Mouse (Mus musculus) heart, adult 2 months (tissue): ENCODE results near the gene Pnp2. TPM values are rescaled to one million over a fixed set of nuclear protein-coding genes. Genes with fewer than 3 reads are reported as not detected.
"Not testable (repeated sequence)": the region's sequence is repeated elsewhere in the genome, so short reads cannot be mapped to it uniquely, and the experiment has no call there.

ENCODE experiments used
- DNase-seq, 2 experiments: peaks; one replicate each; pipeline ENCODE4 v3.0.0; 2021
- H3K27ac ChIP-seq: fragments of 200-600 bp; 2 replicates; pipeline ENCODE4 v1.8.1; 2022
- H3K27me3 ChIP-seq: fragments of 200-500 bp; 2 replicates; pipeline ENCODE4 v1.6.1; 2012; ENCODE audit warnings: mild to moderate bottlenecking, low read length, inconsistent platforms, mixed read lengths; ENCODE audit not compliant: control insufficient read depth, insufficient read depth
- H3K36me3 ChIP-seq: fragments of 200-500 bp; 2 replicates; pipeline ENCODE4 v1.6.1; 2012; ENCODE audit warnings: low read length, inconsistent platforms; ENCODE audit not compliant: control insufficient read depth, insufficient read depth
- H3K4me1 ChIP-seq: fragments of 200-500 bp; 2 replicates; pipeline ENCODE4 v1.6.1; 2011; ENCODE audit warnings: low read length; ENCODE audit not compliant: control insufficient read depth, insufficient read depth
- H3K4me3 ChIP-seq: fragments of 200-600 bp; 2 replicates; pipeline ENCODE4 v1.8.1; 2022
- H3K79me2 ChIP-seq: fragments of 200-500 bp; replicated peaks from 2 replicates; pipeline ENCODE4 v1.6.1; 2012; ENCODE audit warnings: mild to moderate bottlenecking, inconsistent platforms, low read length, moderate library complexity, mixed read lengths; ENCODE audit not compliant: control insufficient read depth, insufficient read depth
- H3K9ac ChIP-seq: fragments of 200-500 bp; 2 replicates; pipeline ENCODE4 v1.6.1; 2012; ENCODE audit warnings: low read depth, mild to moderate bottlenecking, control low read depth, inconsistent platforms, low read length, mixed read lengths
- CTCF ChIP-seq: fragments of 200-600 bp; IDR thresholded peaks from 2 replicates; pipeline ENCODE4 v1.8.1; 2022; ENCODE audit warnings: antibody characterized with exemption, mild to moderate bottlenecking, moderate library complexity
- EP300 ChIP-seq: fragments of 200-500 bp; IDR thresholded peaks from 2 replicates; pipeline ENCODE4 v1.6.1; 2011; ENCODE audit warnings: low read depth, low read length, control low read depth; ENCODE audit not compliant: insufficient read depth
- POLR2A ChIP-seq: fragments of 200-500 bp; IDR thresholded peaks from 2 replicates; pipeline ENCODE4 v1.6.1; 2011; ENCODE audit warnings: mild to moderate bottlenecking, low read depth, low read length, control low read depth; ENCODE audit not compliant: insufficient read depth
- WGBS: fragments of 180-500 bp; shearing (Covaris S2); methylation state at CpG from one replicate; pipeline ENCODE4 v1.1.7; 2018; 5-methylcytosine and 5-hydroxymethylcytosine counted together
- intact Hi-C: fragments of 180-260 bp; cut with DNase I; formaldehyde crosslinking; loops from one replicate; pipeline ENCODE4 v1.15.1; 2025
- polyA plus RNA-seq: library from polyadenylated mRNA; depleted of rRNA; stranded (reverse); fragments of >200 nt; gene quantifications from 2 replicates; pipeline ENCODE4 v1.2.3, GENCODE M21; 2012
- total RNA-seq, 2 experiments: library from RNA; stranded (reverse); gene quantifications; 2 replicates each; pipeline ENCODE4 v1.2.3; 2021

The Pnp2 gene
- total and polyA plus RNA-seq, 3 experiments: 0.52 to 1.1 (median 0.75) TPM

DNA sequence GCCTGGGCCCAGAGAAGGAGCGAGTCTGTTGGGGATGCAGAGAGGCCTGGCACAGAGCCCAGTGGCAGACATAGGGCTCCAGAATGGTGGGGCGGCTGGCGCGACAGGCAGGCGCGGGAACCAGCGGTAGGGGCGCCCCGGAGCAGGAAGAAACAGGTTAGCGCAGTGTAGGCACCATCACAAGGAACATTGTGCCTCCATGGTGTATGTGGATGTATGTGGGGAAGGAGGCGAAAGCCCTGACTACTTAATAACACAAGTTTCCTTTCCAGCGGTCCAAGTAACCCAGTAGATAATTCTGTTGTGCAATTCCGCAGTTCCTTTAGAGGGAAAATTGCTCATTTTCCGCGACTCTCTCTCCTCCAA lies 11.1 kb upstream of the Pnp2 start:
- 1% methylated on average over 15 of the region's 15 CpGs for WGBS
- not testable (repeated sequence) for H3K36me3 ChIP-seq, H3K27me3 ChIP-seq, H3K79me2 ChIP-seq, DNase-seq, H3K4me1 ChIP-seq
- peak overlapping the region; percentile 59 for H3K9ac ChIP-seq
- intact Hi-C loops: loop anchor here (1.0 to 2.0 kb wide), 2 partner anchors 14 to 119 kb away; partner anchors contain the start of genes Pip4p1 and Pnp
- peak overlapping the region; percentile 88 for H3K27ac ChIP-seq
- peak overlapping the region; percentile 56 for H3K4me3 ChIP-seq
- TF ChIP-seq CTCF: peak; percentile 61

DNA sequence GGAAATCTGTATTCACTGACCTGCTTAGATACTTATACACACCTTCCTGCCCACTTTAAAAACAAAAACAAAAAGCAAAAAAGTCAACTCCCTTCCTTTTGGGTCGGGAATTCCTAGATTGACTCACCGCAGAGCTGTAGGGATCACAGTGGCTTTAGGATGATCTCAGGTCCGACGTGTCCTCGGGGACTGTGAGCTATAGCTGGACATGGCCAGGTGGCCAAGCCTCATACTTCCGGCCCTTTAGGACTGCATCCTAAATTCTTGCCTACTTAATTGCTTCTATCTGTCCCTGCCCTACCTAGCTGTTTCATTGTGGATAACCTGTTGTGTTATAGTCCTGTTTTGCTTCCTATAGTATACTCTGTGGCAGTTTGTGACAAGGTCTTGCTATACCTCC lies 10.7 kb upstream of the Pnp2 start:
- not testable (repeated sequence) for H3K36me3 ChIP-seq, H3K4me1 ChIP-seq, H3K79me2 ChIP-seq, DNase-seq, H3K27me3 ChIP-seq
- intact Hi-C loops: loop anchor here (2.0 kb wide), 1 partner anchor 14 kb away; the partner anchor contains the start of genes Pip4p1 and Pnp
- Histone ChIP-seq H3K27ac (peak overlapping the region; percentile 88), H3K9ac (peak overlapping the region; percentile 71), H3K4me3 (peak overlapping the region; percentile 56)
- 15% methylated on average over 6 of the region's 6 CpGs for WGBS

DNA sequence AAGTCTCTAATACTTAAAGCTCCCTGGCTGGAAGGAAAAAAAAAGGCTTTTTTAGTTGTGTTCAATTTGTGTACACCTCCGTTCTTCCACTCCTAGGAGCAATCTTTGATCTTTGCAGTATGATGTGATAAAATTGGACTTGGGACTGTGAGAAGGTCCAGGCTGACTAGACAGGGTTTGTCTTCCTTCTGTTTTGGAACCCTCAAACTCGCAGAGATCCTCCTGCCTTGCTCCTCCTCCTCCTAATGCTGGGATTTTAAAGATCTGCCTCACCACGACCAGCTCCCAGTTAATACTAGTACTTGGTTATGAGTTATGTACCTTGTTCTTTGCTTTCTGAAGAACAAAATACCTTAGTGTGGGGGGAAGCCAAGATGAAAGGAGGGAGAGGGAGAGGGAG lies 10.3 kb upstream of the Pnp2 start:
- H3K4me1 ChIP-seq, H3K27me3 ChIP-seq, H3K36me3 ChIP-seq, H3K9ac ChIP-seq, DNase-seq, H3K79me2 ChIP-seq: not testable (repeated sequence)
- 29% methylated on average over 3 of the region's 3 CpGs for WGBS
- Histone ChIP-seq H3K4me3 (peak overlapping the region; percentile 56), H3K27ac (peak overlapping the region; percentile 88)
- intact Hi-C loops: loop anchor here (2.0 kb wide), 1 partner anchor 15 kb away; the partner anchor contains the start of genes Pip4p1 and Pnp

DNA sequence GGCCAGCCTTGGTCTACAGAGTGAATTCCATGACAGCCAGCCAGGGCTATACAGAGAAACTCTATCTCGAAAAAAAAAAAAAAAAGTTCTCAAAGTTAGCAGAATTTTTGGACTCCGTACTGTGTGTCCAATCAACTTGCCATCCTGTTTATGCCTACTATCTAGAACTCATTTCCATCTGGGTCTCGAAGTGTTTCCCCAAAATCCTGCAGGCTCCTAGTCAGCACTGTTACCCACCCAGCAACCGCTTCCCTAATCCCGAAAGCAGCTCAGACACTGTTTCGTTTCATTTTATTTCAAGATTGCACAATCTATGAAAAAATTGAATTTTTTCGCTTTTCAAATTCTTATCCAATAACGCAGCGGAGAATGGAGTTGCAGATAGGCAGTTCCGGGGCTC lies 305 bp upstream of the Pnp2 start:
- DNase-seq: peak in 1 of 2 experiments; percentile 12
- no peaks in the 10 kb centered on the region; the same call in 1 of the 2 replicates for H3K4me1 ChIP-seq
- H3K79me2 ChIP-seq: no peaks in the 10 kb centered on the region
- no peak overlapping the region for H3K4me3 ChIP-seq
- H3K36me3 ChIP-seq: no peaks in the 10 kb centered on the region
- no peaks in the 10 kb centered on the region for H3K27me3 ChIP-seq
- TF ChIP-seq POLR2A (no peak), EP300 (no peak), CTCF (no peak)
- intact Hi-C loops: loop anchor here (5.0 kb wide), 1 partner anchor 107 kb away; no protein-coding TSS in a partner anchor
- WGBS: 79% methylated on average over 10 of the region's 10 CpGs
- H3K9ac ChIP-seq: no peak overlapping the region
- H3K27ac ChIP-seq: no peak overlapping the region; the same call in 1 of the 2 replicates

DNA sequence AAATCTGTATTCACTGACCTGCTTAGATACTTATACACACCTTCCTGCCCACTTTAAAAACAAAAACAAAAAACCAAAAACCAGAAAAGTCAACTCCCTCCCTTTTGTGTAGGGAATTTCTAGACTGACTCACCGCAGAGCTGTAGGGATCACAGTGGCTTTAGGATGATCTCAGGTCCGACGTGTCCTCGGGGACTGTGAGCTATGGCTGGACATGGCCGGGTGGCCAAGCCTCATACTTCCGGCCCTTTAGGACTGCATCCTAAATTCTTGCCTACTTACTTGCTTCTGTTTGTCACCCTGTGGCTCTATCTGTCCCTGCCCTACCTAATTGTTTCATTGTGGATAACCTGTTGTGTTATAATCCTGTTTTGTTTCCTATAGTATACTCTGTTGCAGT lies 932 bp downstream of the Pnp2 start:
- H3K79me2 ChIP-seq, H3K27ac ChIP-seq, DNase-seq, H3K36me3 ChIP-seq, H3K27me3 ChIP-seq, H3K4me1 ChIP-seq, H3K4me3 ChIP-seq, H3K9ac ChIP-seq: not testable (repeated sequence)
- WGBS: 74% methylated on average over 6 of the region's 6 CpGs
- intact Hi-C loops: loop anchor here (5.0 kb wide), 1 partner anchor 106 kb away; no protein-coding TSS in a partner anchor

DNA sequence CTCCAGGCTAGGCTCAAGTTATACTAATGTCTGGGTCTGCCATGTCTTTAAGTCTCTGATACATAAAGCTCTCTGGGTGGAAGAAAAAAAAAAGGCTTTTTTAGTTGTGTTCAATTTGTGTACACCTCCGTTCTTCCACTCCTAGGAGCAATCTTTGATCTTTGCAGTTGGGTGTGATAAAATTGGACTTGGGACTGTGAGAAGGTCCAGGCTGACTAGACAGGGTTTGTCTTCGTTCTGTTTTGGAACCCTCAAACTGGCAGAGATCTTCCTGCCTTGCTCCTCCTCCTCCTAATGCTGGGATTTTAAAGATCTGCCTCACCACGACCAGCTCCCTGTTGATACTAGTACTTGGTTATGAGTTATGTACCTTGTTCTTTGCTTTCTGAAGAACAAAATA lies 1.4 kb downstream of the Pnp2 start:
- H3K4me3 ChIP-seq, DNase-seq, H3K79me2 ChIP-seq, H3K27me3 ChIP-seq, H3K36me3 ChIP-seq, H3K27ac ChIP-seq, H3K4me1 ChIP-seq, H3K9ac ChIP-seq: not testable (repeated sequence)
- WGBS: 66% methylated on average over 3 of the region's 3 CpGs
- intact Hi-C loops: loop anchor here (5.0 kb wide), 1 partner anchor 105 kb away; no protein-coding TSS in a partner anchor

DNA sequence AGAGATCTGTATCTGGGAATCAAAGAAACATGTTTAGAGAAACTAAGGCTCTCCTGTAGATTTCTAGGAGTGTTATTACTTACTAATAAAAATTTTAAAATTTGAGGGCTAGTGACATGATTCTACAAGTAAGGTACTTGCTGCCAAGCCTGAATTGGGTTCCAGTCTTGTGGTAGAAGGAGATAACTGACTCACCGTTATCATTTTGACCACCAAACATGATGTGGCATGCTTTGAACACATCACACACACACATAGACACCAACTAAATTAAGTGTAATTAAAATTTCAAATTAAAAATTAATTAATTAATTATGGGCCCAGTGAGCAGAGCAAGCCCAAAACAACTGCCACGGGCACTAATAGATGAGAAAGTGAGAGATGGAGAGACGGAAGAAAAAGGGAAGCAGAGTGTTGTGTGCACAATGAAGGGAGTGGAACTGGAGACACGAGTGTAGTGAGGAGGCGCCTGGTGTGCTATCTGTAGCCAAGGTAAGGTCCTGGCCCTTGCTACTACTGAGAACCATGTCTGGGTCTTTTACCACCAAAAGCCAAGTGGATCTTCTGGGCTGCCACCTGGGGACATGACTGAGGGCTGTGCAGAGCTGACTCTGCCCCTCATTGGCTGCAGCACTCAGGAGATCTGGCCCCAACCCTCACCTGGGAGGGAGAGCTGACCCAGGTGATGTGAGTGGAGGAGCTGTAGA lies 2.6 kb downstream of the Pnp2 start:
- not testable (repeated sequence) for H3K9ac ChIP-seq, DNase-seq, H3K4me3 ChIP-seq, H3K27me3 ChIP-seq, H3K27ac ChIP-seq, H3K79me2 ChIP-seq, H3K4me1 ChIP-seq, H3K36me3 ChIP-seq
- 93% methylated on average over 5 of the region's 5 CpGs for WGBS
- intact Hi-C loops: loop anchor here (5.0 kb wide), 1 partner anchor 104 kb away; no protein-coding TSS in a partner anchor
